Mouse (Mus musculus) effector memory CD4-positive, alpha-beta T cell, adult 5 months (primary cell): ENCODE data around the gene Phkb. TPM values are rescaled to one million over a fixed set of nuclear protein-coding genes. Genes with fewer than 3 reads are reported as not detected.

Experiments
- polyA plus RNA-seq: library from polyadenylated mRNA; unstranded; fragments of 100-300 nt; shearing (Covaris generic); gene quantifications from one replicate; pipeline ENCODE4 v1.2.1, GENCODE M21; 2017

Phkb gene
- polyA plus RNA-seq: 21.1 TPM

GRCm38 (mm10) chr8:85840657-85841488 lies at the start of gene Phkb, which contains the start of gene Itfg1:
Gene Phkb, plus strand, starts transcription at chr8:85840959.
Gene Itfg1, minus strand, starts transcription at chr8:85840921.

Other genes with a start within 250 kb of the Phkb start
- 2.4 TPM for gene Neto2, start 140.0 kb upstream of the Phkb start, polyA plus RNA-seq
- 40.9 TPM for gene Itfg1, start within 50 bp of the Phkb start, polyA plus RNA-seq